Mouse (Mus musculus) olfactory bulb, adult 2 months (tissue): ENCODE results near the gene Leng8.

Experiments used
- CTCF ChIP-seq: fragments of 200-500 bp; IDR thresholded peaks from 2 replicates; pipeline ENCODE4 v1.5.1; 2012; ENCODE audit warnings: low read depth, mild to moderate bottlenecking, low read length, moderate library complexity; ENCODE audit not compliant: insufficient read depth
- POLR2A ChIP-seq: fragments of 200-500 bp; IDR thresholded peaks from 2 replicates; pipeline ENCODE4 v1.6.1; 2012; ENCODE audit warnings: mild to moderate bottlenecking, low read depth, low read length, moderate library complexity; ENCODE audit not compliant: insufficient read depth

DNA sequence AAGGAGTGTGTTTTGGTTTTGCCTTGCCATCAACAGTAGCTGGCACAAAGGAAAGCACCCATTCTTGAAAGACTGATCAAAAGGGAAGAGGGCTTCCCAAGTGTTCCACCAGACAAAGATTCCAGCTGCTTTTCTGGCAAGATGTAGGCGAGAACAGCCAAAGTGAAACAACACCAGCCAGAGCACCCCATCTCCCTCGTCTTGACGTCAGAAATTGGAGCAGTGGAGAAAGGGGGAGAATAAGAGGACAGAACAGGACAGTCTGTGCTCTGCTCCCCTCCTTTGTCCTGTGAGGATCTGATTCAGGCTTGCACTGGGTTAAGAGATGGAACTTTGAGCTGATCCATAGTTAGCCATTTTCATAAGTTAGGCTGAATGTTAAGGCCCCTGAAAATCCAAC, 25.1 kb upstream of the Leng8 start:
- TF ChIP-seq CTCF (no peak), POLR2A (no peak)
